Mouse (Mus musculus): Measurements from ENCODE around the gene Myl12a.

Gene Myl12a

DNA sequence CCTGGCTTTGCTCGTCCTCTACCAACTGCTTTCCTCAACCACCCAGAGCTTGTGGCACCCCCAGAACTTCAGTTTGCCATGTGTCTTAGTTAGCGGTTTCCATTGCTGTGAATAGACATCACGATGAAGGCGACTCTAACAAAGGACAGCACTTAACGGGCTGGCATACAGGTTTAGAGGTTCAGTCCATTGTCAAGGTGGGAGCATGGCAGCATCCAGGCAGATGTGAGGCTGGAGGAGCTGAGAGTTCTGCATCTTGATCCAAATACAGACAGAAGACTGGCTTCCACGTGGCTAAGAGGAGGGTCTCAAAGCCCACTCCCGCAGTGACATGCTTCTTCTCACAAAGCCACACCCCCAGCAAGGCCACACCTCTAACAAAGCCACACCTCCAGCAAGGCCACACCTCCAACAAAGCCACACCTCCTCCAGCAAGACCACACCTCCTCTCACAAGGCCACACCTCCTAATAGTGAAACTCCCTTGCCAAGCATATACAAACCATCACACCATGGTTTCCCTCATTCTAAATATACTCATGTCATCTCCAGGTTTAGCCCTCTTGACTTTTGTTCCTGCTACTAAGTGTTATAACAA, 8.1 kb upstream of the Myl12a start:
- DNase-seq (ENCODE audit: low spot score in 2 of 2) = no peak

DNA sequence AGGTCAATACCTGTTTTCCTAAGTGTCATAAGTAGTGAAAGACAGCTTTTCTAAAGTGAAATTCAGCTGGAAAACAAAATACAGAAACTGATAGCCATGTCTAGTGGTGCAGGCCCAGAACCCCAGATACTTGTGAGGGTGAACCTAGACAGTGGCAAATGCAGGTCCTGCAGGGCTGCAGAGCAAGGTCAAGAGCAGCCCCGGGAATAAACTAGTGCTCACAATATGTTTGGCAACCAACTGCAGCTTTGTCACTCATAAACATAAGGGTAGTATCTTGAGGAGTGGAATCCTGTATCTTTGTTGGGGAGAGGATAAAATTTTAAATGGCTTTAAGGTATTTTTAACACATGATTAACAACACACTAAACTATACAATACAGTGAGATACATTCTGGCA, 7.1 kb upstream of the Myl12a start:
- no peak for DNase-seq (ENCODE audit: low spot score in 2 of 2)

DNA sequence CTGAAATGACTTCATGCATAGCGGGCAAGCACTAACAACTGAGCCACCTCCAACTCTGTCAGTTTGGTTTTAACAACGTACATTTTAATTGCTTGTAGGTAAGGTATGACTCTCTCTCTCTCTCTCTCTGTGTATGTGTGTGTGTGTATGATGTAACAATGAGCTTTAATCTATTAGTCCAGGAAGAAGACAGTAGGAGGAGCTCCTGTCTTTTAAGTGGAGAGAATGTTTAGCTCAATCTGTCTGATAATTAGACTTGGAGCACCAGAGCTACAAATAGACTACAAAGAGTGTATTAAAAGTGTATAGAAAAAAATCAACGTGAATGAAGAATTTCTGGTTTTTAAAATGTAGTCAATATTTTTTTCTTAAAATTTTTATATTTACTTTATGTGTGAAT, 6.0 kb upstream of the Myl12a start:
- DNase-seq (ENCODE audit: low spot score in 2 of 2) = no peak

DNA sequence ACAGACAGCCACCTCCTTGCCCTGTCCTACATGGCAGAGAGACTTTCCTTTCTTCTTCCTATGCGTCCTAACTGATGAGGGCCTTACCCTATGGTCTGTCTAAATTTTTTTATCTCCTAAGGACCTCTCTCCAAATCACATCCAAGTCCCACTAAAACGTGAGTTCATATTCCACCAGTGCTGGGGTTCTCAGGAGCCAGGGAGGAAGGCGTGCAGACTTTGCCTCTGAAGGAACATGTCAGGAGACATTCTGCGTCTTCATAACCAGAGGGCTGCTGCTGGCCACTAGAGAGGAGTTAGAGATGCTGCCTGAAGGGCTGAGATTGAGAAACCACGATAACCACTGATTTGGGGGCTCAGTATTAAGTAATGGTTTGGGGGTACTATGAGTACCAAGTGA, 4.3 kb upstream of the Myl12a start:
- DNase-seq (ENCODE audit: low spot score in 2 of 2) = no peak

DNA sequence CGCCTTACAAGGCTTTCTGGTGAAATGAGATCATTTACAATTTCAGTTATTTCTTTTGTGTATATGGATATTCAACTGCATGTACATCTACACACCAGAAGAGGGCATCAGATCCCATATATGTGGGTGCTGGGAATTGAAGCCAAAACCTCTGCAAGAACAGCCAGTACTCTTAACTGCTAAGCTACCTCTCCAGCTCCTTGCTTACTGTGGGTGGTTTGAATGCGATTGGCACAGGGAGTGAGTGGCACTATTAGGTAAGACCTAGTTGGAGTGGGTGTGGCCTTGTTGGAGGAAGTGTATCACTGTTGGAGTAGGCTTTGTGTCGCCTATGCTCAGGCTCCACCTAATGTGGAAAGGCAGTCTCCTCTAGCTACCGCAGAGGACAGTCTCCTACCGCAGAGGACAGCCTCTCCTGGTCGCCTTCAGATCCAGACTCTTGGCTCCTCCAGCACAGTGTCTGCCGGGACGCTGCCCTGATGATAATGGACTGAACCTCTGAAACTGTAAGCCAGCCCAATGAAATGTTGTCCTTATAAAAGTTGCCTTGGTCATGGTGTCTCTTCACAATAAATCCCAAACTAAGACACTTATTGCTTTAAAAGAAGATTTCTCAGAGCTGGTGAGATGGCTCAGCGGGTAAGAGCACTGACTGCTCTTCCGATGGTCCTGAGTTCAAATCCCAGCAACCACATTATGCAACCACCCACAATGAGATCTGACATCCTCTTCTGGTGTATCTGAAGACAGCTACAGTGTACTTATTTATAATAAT, 1.7 kb upstream of the Myl12a start:
- no peak for DNase-seq (ENCODE audit: low spot score in 2 of 2)

DNA sequence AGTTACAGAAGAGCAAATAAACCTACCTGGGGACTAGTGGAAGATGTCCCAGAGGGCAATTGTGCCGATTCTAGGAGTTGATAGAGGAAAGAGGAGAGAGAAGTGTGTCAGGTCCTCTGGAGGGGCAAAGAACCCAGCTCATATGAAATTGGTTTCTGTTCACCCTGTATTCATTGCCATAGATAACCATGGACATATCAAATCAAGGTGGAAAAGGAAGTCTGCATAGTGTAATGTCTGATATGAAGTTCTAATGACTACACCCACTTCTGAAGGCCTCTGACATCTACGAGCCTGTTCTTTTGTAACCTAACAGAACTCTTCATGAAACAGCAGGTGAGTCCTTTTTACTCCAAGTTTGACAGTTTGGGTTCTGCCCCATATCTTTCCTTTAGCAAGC, 1.0 kb upstream of the Myl12a start:
- DNase-seq (ENCODE audit: low spot score in 2 of 2) = no peak

DNA sequence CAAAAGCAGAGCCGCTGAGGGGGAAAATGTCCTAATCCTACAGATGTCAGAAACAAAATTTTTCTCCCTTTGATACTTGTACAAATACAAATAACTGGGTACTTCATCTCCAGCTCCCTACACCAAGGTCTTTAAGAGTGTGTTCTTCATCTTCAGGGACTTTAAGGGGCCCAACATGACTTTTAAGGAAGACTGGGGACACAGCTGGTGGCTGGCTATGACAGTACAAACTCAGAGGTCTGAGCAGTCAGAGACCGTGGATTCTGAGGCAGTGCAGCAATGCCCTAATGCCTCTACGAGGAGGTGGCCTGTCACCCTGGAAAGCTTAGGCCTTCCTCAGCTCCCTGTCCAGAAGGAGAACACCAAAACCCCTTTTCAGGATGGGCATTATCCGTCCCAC, 434 bp upstream of the Myl12a start:
- DNase-seq (ENCODE audit: low spot score in 2 of 2) = no peak

DNA sequence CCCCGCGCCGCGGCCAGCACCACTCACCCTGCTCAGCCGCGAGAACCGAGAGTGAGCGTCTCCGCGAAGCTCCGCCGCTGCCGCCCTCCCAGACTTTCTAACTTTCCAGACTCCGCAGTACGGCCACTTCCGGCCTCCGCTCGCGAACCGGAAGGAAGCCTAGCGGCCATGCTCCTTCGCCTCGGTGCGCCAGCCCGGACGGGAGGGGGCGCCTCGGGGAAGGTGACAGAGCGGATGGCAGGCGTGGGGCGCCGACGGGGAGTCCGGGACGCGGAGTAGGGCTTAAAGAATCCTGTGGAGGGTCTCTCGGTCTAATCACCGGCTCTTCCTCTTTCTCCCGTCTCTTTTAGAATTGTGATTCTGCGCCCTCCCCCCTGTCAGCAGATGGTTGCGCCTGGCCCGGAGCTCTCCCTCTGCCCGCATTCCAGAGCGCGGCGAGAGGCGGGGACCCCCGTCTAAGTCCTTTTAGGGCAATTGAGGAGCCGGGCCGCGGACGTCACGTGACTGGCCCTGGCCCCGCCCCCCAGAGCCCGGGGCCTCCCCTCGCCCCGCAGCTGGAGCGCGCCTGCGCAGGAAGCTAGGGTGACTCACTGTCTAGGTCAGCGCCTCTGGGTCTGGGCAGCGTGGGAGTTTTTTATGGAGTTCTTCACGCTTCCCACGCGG, 466 bp downstream of the Myl12a start, which contains the start of gene Myom1:
TSS of gene Myom1 (plus strand) at position 553 of the 663 bp plus-strand sequence.
- peak; percentile 99 to 100 for DNase-seq (ENCODE audit: low spot score in 2 of 2)

DNA sequence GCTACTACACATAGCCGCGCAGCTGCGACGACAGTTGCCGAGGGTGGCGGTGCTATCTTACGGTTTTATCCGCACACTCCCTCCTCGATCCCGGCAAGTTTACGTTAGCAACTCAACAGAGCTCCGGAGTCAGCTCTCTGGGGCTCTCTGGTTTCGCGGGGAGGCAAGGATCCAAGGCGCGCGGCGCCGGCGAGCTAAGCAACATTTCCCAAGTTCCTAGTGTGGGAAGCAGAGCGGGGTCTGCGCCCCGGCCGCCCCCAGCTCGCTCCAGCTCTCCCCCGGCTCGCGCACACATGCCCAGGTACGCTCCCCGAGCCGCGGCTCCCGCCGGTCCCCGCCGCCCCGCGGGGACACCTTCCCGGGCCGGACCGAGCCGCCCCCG, 988 bp downstream of the Myl12a start:
- peak in 1 of 2 experiments; percentile 68 for DNase-seq (ENCODE audit: low spot score in 2 of 2)

DNA sequence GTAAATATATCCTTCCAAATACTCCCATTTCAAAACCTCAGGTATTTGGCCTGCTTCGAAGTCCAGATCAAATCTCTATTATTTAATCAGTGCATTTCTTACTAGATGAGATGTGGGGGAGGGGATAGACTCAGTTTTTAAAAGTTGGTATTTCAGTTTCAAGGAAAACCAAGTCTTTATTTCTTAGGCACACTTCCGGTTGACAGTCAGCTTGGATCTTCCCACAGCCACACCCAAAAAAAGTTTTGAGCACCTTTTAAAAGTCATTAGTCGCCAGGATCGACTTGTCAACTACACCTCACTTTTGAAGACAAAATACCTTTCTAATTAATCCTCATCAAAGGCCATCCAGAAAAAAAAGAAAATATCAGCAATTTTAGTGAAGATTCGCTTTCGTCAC, 1.6 kb downstream of the Myl12a start:
- no peak for DNase-seq (ENCODE audit: low spot score in 2 of 2)

DNA sequence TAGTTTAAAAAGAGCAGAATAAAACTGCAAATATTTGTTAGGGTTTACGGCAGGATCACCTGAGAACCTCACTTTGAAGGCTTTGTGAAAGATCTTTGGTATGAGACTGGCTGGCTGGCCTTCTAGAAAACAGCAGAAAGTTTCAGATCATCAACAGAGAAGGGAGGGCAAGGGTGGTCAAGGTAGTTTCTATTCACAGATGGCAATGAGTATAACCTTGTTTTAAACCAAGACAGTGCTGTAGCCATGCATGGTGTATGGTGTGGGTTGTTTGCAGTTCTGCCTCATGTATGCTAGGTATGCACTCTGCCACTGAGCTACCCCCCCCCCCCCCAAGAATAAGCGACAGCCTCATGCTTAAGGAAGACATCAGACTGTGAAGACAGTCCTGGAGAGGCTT, 2.4 kb downstream of the Myl12a start:
- DNase-seq (ENCODE audit: low spot score in 2 of 2) = no peak

DNA sequence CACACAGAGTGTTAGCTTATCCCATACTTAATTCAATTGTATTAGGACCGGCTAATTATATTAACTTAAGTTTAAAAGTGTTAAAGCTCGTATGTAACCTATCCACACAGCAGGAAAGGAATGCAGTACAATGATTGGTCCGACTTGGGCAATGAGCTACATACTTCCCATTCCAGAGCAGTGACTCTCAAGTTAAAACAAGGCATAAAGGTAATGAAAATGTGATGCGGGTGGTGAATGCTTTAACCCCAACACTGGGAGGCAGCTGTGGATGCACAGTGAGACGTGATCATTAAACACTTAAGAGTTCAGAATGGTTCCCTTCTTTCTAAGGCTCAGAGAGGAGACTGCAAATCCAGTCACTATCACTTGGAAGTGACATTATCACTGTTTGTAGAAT, 3.5 kb downstream of the Myl12a start:
- DNase-seq (ENCODE audit: low spot score in 2 of 2) = no peak

DNA sequence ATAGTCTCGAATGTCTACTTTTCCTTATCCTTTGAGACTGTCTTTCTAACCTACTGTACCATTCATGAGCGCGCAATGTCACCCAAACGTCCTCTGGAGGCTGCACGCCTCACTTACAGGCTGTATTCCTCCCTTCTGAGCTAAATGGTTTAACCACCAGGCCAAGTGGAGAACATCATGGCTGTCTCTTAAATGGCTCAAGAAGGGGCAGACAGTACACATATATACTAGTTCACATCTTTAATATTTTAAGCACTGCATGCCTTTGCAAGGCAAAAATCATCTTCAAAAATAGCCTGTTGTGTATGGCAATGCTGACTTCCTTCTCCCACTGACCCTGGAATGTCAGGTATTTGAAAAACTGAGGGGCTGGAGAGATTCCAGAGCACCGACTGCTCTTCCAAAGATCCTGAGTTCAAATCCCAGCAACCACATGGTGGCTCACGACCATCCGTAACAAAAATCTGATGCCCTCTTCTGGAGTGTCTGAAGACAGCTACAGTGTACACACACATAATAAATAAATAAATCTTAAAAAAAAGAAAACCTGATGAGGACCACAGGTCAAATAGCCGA, 4.2 kb downstream of the Myl12a start:
- no peak for DNase-seq (ENCODE audit: low spot score in 2 of 2)

DNA sequence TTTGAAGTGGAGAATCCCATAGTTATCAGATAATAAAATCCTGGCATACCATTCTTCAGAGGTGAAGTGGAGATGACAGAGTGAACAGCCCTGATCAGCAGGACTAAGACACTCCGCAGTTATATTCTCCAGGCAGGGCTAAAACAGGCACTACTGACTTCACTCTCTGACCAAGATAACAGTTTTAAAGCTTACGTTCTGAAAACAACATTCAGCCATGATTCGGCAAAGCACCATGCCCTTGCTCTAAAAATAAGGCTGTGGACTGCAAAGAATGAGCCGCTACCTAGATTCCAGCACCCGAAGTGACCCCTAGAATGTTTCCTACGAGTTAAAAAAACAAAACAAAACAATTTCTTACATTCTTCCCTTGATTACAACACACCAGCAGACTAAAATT, 4.8 kb downstream of the Myl12a start:
- no peak for DNase-seq (ENCODE audit: low spot score in 2 of 2)

DNA sequence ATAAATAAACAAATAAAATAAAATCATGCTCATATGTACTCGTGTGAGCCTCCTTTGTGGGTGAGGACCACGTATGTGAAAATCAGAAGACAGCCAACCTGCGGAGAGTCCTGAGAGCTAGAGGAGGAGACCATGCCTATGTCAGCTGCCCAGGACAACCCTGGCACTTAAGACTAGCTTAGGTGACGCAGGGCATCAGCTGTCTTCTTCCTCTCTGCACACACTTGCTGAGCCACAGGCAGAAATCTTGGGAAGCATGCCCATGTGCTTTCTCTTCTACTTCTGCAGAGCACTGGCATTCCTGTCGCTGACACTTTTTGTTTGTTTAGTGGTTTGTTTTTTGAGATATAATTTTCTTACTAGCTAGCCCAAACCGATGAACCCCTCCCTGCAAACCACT, 7.1 kb downstream of the Myl12a start:
- DNase-seq (ENCODE audit: low spot score in 2 of 2) = no peak

DNA sequence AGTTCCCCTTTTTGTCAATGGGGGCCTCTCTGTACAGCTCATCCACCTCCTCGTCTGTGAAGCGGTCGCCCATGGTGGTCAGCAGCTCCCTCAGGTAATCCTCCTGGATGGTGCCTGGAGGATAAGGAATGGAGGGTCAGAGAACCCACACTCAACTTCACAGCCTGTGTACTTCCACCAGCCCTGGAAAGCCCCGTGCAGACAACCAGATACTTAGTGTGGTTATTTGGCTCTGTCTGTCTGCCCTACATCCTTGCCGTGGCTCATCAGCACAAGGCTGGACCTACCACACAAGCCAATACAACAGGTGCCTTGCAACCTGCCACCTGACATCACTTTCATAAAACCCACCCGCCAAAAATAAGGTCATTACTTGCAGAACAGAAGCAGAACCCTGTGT, 8.0 kb downstream of the Myl12a start:
- no peak for DNase-seq (ENCODE audit: low spot score in 2 of 2)

DNA sequence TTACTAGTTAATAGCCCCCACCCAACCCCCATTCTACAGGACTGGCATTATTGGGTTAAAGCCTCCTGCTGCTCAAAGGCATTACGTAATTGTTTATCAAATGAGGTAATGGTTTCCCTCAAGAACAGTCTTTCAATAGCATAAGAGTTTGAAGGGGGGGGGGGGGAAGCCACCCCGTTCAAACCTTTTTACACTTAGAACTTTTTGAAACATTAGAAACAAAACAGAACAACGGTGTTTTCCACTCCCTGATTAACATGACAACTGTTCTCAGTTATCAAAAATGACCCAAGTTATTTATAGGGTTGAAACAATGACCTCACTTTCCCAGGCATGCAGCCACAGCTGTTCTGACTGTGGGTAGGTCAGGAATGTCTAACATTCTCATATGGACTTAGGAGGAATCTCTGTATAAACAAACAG, 9.3 kb downstream of the Myl12a start:
- DNase-seq (ENCODE audit: low spot score in 2 of 2) = no peak

DNA sequence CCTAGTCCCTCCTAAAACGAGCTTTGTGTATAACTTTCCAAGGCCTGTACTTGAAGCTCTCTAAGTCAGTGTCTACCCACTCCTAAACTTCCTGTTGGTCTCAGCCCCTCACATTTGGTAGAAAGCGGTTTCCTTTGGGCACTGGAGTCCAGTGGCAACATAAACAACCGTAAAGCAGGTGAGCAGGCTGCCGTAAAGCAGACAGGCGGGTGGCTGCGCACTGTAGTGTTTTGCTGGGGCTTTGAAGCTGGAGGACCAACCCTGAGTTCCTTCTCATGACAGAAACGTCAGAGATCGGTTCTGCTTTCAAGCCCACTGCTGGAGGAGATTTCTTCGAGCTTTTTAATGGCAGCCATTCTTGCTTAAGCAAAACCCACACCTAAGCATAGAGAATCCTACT, 10.0 kb downstream of the Myl12a start:
- DNase-seq (ENCODE audit: low spot score in 2 of 2) = no peak

DNA sequence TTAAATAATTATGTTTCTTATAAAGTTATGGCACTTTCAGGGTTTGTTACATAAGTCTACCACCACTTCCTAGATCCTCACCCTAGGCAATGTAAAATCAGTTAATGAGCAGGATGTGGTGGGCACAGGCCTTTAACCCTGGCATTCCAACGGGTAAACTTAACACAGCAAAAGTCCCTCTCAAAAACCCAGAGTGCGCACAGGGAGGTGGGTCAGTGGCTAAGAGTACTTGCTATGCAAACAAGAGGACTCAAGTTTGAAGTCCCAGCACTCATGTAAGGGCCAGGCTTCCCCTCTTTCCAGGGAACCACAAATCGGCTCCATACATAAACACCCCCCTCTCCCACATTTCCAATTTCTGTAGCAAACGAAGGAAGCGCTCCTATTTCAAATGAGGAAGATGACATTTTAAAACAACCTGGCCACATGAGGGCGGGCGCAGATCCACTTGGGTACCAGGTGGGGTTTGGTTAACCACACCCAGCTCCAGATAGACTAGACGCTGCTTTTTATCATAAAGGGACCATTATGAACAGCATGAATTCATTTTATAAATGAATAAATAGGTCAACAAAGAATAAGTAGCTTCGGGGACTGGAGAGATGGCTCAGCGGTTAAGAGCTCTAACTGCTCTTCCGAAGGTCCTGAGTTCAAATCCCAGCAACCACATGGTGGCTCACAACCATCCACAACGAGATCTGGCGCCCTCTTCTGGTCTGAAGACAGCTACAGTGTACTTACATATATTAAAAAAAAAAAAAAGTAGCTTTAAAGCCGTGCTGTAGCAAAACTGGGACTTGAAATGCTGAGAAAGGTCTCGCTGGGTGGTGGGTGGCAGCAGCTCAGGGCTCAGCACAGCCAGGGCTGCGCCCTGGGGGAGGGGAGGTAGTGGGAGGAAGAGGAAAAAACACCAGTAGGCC, 10.7 kb downstream of the Myl12a start:
- DNase-seq (ENCODE audit: low spot score in 2 of 2) = no peak

DNA sequence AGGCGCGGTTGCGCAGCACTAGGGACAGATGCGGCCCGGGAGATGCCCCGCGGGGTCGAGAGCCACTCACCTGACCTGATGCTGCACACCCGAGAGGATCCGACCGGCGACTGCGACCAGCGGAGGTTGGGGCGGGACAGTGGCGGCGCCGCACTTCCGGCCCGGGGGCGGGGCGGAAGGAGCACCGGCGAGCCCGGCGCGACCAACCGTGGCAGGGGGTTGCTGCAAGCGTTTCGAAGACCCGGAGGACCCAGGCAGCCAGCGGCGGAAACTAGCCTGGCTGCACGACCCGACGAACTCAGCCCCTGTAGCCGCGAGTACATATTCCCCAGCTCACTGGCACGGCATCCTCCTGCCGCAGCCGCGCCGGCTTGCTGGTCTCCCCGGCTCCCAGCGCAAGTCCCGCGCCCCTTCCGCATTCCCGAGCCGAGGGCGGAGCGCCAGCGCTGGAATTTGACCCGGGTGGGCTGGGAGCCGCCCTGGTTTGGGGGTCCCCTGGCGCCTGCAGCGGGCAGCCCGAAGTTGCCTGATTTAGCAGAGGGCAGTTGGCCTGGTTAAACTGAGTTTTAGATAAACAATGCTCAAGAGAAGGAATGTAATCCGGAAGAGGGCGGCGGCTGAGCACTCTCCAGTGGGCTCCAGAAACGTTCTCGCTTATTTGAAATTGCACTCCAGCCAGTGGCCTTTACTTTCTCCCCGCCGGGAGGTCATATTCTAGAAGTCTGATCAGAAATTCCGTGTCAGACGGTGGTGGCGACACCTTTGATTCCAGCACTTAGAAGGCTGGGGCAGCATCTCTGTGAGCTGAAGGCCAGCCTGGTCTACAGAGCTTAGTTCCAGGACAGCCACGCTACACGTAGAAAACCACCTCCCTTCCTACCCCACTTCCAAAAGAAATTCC, 12.0 kb downstream of the Myl12a start:
- DNase-seq (ENCODE audit: low spot score in 2 of 2) = peak; percentile 82 to 85

DNA sequence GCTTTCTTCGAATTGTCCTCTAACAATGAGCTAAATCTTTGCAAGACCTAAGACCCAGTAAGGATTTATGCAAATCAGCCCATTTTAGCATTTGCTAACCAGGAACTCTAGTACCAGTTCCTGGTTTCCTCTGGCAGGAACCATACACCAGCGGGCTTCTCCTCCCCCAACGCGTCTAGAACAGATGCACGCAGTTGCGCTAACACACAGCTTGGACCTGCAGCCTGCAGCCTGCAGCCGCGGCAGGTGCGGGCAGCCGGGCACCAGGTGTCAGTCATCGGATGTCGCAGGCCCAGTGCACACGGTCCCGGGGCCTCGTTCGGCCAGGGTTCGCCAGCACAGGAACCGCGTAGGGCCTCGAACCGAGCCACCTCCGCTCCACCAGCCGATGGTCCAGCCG, 12.7 kb downstream of the Myl12a start:
- DNase-seq (ENCODE audit: low spot score in 2 of 2) = no peak
